Mouse (Mus musculus) retina, postnatal 7 days (tissue): ENCODE results near the gene Cacna2d3.

Experiments
- DNase-seq: peaks from one replicate; pipeline ENCODE4 v3.0.0-alpha.2; 2012; ENCODE audit warnings: low read depth, low spot score

Cacna2d3 gene

DNA sequence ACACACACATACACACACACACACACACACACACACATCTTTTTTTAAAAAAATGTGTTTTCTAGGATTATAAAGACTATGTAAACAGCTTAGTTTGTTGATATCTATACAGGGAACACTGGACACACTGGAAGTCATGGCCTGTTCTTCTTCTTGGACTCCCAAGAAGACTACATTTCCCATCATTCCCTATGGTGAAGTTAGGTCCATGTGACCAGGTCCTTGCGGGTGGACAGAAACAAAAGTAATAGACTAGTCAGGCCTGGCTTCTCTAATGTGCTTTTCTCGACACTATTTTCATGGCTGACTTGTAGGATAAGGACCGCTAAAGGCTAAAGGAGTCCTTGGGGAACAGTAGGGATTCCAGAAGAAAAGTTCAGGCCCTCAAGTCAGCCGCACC lies 78.4 kb downstream of the Cacna2d3 start:
- no peak for DNase-seq

DNA sequence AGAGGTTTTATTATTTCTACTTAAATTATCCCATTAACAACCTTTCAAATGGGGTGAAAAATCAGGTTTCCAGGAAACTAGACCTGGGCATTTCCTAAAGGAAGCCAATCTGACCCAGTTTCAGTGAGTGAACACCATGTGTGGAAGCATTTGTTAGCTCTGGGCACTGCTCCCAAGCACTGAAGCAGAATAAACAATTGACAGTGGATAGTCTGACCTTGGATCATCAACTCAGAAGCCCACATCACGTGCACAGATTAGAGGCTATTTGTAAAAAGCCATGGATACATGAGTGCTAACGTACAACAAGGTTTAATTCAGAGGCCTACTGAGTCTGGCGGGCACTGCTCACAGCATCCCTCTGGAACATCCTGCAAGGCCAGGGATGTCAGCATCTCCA lies 82.4 kb downstream of the Cacna2d3 start:
- DNase-seq = peak; percentile 31

- no peak for DNase-seq
Measured at GRCm38 (mm10) chr14:29628213-29628612, 93.5 kb downstream of the Cacna2d3 start.

DNA sequence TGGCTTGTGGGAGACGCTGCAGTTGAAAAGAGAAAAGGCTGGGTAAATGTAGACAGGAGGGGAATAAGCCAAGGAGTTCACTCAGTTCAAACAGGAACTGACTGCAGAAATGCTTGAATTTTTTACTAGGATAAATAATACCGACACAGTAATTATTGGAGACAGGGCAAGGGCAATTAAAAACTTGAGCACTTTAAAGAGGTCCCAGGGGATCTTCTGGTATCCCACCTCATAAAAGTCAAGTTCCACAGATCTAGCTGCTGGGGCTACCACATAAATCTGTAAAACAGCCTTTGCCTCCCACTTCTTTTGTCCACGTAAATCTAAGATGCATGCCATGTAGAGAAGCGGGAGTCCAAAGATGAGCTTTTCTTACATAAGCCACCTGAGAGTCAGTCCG lies 109.2 kb downstream of the Cacna2d3 start:
- no peak for DNase-seq

DNA sequence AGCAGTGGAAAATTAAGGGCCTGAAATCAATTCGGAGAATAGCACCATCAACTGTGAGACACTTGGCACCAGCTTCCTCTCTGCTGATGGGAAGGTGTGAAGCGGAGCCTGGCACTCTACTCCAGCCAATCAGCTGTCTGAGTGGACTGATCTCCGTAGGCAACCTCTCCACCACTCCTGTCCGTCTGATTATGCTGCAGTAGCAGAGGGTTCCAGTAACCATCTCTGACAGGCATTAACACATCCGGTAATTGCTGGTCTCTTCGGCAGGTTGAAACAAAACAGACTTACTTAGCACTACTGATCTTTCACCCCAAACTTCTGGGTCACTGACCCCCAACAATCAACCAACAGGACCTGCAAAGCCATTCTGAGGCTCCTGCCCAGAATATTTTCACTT lies 112.9 kb downstream of the Cacna2d3 start:
- DNase-seq = no peak

DNA sequence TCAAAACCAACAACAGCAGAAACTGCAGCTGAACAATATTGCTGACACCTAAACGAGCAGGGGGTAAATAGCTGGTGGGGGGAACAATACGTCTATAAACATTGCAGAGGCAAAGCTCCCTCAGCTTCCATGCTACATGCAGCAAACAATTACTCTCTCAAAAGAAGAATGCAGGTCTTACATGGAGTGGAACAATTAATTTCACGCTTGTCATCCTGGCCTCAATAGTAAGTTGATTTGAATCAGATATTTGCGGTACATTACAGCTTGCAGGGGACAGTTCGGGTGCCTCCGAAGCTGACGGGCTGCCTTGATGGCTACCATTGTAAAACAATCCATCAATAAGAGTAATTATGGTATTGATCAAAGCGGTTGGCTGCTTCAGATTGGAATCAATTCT lies 122.2 kb downstream of the Cacna2d3 start:
- DNase-seq = no peak

- DNase-seq = no peak
Measured at GRCm38 (mm10) chr14:29592896-29593295, 128.8 kb downstream of the Cacna2d3 start.

DNA sequence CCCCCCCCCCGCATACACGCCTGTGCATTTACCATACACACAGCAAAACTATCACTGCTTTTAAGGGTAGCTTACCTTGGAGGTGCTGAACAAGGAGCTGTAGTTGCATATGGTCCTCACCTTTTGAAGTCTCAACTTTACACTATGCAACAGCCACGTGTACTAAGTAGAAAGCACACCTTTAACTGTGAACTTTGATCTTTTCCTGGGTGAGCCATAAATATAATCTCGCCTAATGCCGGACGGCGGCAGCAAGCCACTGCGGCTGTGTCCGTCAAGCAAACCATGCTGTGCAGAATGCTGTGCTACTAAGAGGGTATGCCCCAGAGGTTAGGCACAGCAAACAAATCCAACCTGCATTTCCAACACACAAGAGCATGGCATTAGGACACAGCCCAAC lies 132.0 kb downstream of the Cacna2d3 start:
- DNase-seq = no peak

- no peak for DNase-seq
Measured at GRCm38 (mm10) chr14:29581961-29582360, 139.7 kb downstream of the Cacna2d3 start.

- no peak for DNase-seq
Measured at GRCm38 (mm10) chr14:29577786-29578185, 143.9 kb downstream of the Cacna2d3 start.

GRCm38 (mm10) chr14:29575551-29575950 lies 146.1 kb downstream of the Cacna2d3 start:
- no peak for DNase-seq

DNA sequence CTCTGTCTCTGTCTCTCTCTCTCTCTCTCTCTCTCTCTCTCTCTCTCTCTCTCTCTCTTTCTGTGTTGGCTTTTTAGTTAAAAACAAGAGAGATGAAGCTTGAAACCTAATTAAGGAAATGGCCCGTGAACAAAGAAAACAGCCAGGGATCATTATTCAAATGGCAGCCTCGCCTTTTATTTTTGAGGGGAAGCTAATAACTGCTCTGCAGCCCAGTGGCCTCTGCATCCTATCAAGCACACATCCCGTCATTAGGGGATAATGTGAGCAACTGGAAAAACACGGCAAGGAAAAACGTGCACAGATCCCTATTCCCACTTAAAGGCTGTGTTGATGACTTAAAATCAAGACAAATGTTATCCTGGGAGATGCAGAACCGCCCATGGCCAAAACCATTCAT lies 159.0 kb downstream of the Cacna2d3 start:
- no peak for DNase-seq

DNA sequence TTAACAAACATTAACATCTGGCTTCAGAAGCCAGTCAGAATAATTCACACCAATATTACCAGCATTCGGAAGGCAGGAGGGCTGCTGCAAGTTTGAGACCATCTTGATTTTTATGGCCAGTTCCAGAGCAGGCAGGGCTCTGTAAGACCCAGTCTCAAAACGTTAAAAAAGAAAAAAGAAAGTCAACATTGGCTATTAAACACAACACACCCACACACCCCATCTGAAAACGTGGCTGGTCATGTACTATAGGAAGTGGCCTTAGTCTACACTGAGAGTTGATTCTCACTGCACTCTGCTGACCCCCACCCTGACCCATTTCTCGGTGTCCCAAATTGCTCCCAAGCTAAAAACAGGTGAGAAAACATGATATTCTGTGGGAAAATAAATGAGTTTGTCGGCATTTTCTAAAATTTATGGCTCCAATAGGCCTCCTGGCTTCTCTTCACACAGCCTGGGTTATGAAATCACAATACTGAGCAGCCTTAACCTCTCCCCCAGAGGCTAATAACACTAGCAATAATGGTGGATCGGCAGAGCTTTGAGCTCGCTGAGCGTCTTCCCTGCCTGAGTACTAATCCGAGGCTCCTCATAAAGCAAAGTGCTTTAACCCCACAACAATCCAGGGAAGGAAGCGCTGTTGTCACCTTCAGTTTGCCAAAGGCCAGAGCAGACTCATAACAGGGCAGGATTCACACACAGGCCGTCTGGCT lies 160.4 kb downstream of the Cacna2d3 start:
- DNase-seq = no peak

DNA sequence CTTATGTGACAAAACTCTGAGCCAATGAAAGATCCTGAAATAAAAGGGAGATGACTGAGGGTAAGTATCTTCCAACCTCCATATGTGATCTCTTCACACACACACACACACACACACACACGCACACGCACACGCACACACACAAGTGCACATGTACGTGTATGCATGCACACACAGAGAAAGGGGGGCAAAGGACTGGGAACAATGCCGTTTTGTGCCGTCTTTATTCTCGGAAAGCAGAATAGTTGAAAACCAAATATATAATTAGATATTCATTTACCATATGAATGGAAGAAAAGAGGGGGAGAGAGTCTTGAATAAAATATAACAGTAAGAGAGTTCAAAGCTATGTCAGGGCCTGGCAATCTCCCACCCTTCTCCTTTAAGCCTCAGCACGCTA lies 163.2 kb downstream of the Cacna2d3 start:
- DNase-seq = no peak

DNA sequence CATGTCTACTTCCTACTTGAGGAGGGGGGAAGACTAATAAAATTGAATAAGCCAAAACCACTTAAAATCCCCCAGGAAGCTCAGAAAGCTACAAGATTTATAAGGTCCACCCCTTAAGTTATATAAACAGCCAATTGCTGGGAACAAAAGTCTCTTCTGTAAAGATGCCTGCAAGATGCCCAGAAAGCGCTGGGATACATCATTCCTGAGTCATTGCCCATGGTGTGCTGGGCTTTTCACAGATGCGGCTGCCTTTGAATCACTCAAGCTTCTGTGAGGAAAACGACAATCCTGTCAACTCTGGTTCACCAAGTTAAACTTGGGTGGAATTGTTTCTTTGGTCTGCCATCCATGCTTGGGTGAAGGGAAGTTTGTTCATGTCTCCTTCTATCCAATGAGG lies 165.5 kb downstream of the Cacna2d3 start:
- DNase-seq = no peak

GRCm38 (mm10) chr14:29552471-29552870 lies 169.2 kb downstream of the Cacna2d3 start:
- DNase-seq = no peak

- peak; percentile 29 for DNase-seq
Measured at GRCm38 (mm10) chr14:29548646-29549045, 173.0 kb downstream of the Cacna2d3 start.

- DNase-seq = no peak
Measured at GRCm38 (mm10) chr14:29530516-29530915, 191.1 kb downstream of the Cacna2d3 start.

DNA sequence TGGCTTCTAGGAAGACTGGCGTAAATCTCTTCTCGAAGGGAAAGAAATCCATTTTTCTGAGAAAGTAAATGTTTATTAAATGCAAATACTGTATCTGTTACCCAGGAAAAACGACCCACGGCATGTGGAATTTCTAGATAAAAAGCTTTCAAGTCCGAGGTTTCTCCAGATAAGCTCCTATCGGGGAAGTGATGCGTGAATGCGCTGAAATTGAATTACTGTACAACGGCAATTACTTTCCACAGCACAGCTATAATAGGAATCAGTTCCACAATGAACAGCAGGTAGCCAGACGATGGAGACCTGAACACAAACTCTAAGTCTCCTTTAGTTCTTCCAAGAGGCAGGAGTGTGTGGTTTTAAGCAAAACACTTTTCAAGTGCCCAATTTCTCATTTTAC lies 193.0 kb downstream of the Cacna2d3 start:
- no peak for DNase-seq

DNA sequence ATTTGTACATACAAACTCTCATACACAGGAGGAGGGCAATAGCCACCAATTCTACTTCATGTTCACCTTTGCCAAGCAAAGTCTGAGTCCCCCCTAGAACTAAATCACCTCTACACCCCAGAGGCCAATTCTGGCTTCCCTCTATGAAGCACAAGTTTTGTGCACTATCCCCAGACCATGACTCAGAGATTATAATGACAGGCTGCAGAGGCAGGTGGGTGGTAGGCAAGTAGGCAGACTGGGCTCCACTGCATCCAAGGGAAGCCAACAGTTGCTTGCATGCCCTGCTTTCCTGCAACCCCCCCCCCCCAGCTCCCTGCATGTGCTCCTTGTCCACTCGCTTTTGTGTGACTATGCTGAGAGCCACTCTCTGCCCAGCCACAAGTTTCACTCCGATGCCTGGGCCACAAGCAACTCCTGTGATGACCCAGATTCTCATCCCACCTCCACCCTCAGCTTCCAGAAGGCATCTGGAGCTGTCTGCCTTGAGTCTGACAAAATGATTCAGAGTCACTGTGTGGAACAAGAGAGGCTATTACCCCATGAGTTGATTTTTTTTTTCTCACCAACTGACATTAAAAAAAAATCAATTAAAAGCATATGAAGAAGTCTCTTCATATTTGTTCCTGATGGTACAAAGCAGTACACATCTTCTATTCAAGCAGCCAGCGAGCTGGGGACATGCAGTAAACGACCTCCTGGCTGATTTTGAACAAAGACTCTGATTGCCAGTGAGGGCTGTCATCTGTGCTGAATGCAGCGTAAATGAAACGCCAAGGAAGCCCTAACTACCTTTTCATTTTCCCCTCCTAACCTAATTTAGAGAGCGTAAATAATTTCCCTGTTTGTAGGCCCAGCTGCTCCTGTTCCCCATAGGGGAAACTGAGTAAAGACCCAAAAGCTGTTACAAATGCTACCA lies 201.7 kb downstream of the Cacna2d3 start:
- no peak for DNase-seq

- no peak for DNase-seq
Measured at GRCm38 (mm10) chr14:29502667-29503066, 219.0 kb downstream of the Cacna2d3 start.

- no peak for DNase-seq
Measured at GRCm38 (mm10) chr14:29498546-29499290, 222.9 kb downstream of the Cacna2d3 start.
